Mouse (Mus musculus) midbrain, embryonic 14.5 days (tissue): Measurements from ENCODE around the gene Gnb1l. TPM values are rescaled to one million over a fixed set of nuclear protein-coding genes. Genes with fewer than 3 reads are reported as not detected.
"Not testable (repeated sequence)": the region's sequence is repeated elsewhere in the genome, so short reads cannot be mapped to it uniquely, and the experiment has no call there.

Experiments
- ATAC-seq: fragments of 200-750 bp; cut with Nextera tagmentation; 2 replicates; pipeline ENCODE4 v1.8.0; 2017; ENCODE audit warnings: moderate number of reproducible peaks, moderate library complexity; ENCODE audit not compliant: low FRiP score, low TSS enrichment
- DNase-seq: peaks from one replicate; pipeline ENCODE4 v3.0.0-alpha.2; 2015
- H3K27ac ChIP-seq: fragments of 300-500 bp; sonication (generic); replicated peaks from 2 replicates; pipeline ENCODE4 v1.5.1; 2014; ENCODE audit warnings: mild to moderate bottlenecking, low read depth, low read length, moderate library complexity
- H3K27me3 ChIP-seq: fragments of 300-500 bp; sonication (generic); 2 replicates; pipeline ENCODE4 v1.6.1; 2014; ENCODE audit warnings: low read length, control low read depth, mixed read lengths; ENCODE audit not compliant: control insufficient read depth, insufficient read depth
- H3K36me3 ChIP-seq: fragments of 300-500 bp; sonication (generic); 2 replicates; pipeline ENCODE4 v1.6.1; 2014; ENCODE audit warnings: low read length, control low read depth; ENCODE audit not compliant: control insufficient read depth, insufficient read depth
- H3K4me1 ChIP-seq: fragments of 300-500 bp; sonication (generic); 2 replicates; pipeline ENCODE4 v1.6.1; 2014; ENCODE audit warnings: mild to moderate bottlenecking, antibody characterized with exemption, low read length, control low read depth; ENCODE audit not compliant: control insufficient read depth, insufficient read depth
- H3K4me2 ChIP-seq: fragments of 300-500 bp; sonication (generic); 2 replicates; pipeline ENCODE4 v1.6.1; 2014; ENCODE audit warnings: mild to moderate bottlenecking, low read length, moderate library complexity
- H3K4me3 ChIP-seq: fragments of 300-500 bp; sonication (generic); replicated peaks from 2 replicates; pipeline ENCODE4 v1.5.1; 2014; ENCODE audit warnings: low read depth, low read length
- H3K9ac ChIP-seq: fragments of 300-500 bp; sonication (generic); replicated peaks from 2 replicates; pipeline ENCODE4 v1.6.1; 2014; ENCODE audit warnings: mild to moderate bottlenecking, low read length, moderate library complexity
- H3K9me3 ChIP-seq: fragments of 300-500 bp; sonication (generic); 2 replicates; pipeline ENCODE4 v1.6.1; 2016; ENCODE audit warnings: low read length, control low read depth, mixed read lengths; ENCODE audit not compliant: control insufficient read depth
- WGBS: fragments of 180-500 bp; shearing (Covaris S2); extraction: QIAGEN DNeasy Blood & Tissue Kit; methylation state at CpG from one replicate; pipeline ENCODE4 v1.1.7; 2014; 5-methylcytosine and 5-hydroxymethylcytosine counted together
- polyA plus RNA-seq: library from polyadenylated mRNA; unstranded; fragments of >200 nt; fragmentation: Nextera tagmentation; extraction: Ambion mirVana; gene quantifications from 2 replicates; pipeline ENCODE4 v1.2.1, GENCODE M21; 2014

Gene Gnb1l
- polyA plus RNA-seq, 1 experiment from 2014 or later, result 14.8 TPM

DNA sequence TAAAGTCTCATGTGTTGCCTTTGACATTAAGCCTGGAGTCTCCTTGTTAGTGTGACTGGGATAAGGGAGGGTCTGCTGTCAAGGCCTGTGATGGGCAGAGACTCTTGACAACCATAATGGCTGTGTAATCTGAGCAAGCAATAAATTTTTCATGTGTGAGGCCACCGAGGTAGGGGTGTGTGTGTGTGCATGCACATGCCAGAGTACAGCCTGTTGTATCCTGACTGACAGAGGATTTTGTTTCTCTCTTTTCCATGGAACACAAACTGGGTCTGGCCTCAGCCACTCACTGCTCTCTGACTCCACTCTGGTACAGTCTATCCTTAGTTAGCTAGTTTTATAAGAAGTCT, 8.7 kb downstream of the Gnb1l start:
- Histone ChIP-seq H3K36me3 (peaks cover 5% of the 10 kb centered on the region; the same call in 1 of the 2 replicates), H3K4me2 (no peak overlapping the region), H3K27ac (no peak overlapping the region), H3K9me3 (no peaks in the 10 kb centered on the region), H3K4me3 (no peak overlapping the region), H3K4me1 (no peaks in the 10 kb centered on the region), H3K27me3 (no peaks in the 10 kb centered on the region), H3K9ac (no peak overlapping the region)
- 50% methylated on average over 1 of the region's 1 CpGs for WGBS
- ATAC-seq, result no peak
- no peak for DNase-seq

DNA sequence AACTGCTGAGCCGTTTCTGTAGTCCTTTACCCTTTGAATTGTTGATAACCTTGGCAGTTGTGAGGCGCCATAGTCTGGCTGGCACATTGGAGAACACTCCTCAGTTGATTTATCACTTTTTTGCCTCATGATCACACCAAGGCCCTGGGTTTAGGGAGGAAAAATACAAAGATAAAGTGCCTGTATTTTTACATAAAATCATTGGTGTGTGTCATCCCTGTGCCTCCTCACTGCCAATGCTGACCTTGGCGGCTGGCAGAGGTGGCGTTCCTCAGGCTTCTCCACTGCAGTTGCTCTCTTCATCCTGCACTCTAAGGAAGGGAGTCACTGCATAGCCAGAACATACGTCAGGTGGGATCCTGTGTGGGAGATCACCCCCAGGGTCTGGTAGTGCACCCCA, 13.2 kb downstream of the Gnb1l start:
- ATAC-seq (no peak), DNase-seq (no peak)
- no peaks in the 10 kb centered on the region for H3K9me3 ChIP-seq
- no peak overlapping the region for H3K4me2 ChIP-seq
- no peak overlapping the region for H3K9ac ChIP-seq
- no peaks in the 10 kb centered on the region for H3K4me1 ChIP-seq
- 84% methylated on average over 5 of the region's 5 CpGs for WGBS
- H3K27me3 ChIP-seq, result no peaks in the 10 kb centered on the region
- H3K27ac ChIP-seq, result no peak overlapping the region
- no peak overlapping the region for H3K4me3 ChIP-seq
- H3K36me3 ChIP-seq, result no peaks in the 10 kb centered on the region

DNA sequence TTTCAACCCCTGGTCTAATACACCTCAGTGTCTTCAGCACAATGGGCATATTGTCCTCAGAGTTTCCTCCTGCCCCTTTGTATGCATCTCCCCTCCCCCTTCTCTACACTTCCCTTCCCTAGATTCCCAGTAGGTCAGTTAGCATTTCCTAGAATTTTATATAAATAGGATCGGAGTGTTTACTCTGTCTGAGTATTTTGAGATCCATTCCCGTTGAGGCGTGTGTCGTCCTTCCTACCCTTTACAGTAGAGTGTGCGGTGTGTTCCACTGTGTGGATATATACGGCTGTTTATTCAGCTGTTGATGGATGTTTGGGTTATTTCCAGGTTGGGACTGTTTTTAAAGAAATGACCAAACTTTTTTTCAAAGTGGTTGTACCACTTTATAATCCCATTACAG, 15.0 kb downstream of the Gnb1l start:
- H3K4me1 ChIP-seq, result no peaks in the 10 kb centered on the region
- no peaks in the 10 kb centered on the region for H3K9me3 ChIP-seq
- no peak overlapping the region for H3K4me2 ChIP-seq
- no peak overlapping the region for H3K9ac ChIP-seq
- DNase-seq (no peak), ATAC-seq (no peak)
- H3K27me3 ChIP-seq, result no peaks in the 10 kb centered on the region
- 85% methylated on average over 6 of the region's 6 CpGs for WGBS
- H3K4me3 ChIP-seq, result no peak overlapping the region
- no peaks in the 10 kb centered on the region for H3K36me3 ChIP-seq
- no peak overlapping the region for H3K27ac ChIP-seq

DNA sequence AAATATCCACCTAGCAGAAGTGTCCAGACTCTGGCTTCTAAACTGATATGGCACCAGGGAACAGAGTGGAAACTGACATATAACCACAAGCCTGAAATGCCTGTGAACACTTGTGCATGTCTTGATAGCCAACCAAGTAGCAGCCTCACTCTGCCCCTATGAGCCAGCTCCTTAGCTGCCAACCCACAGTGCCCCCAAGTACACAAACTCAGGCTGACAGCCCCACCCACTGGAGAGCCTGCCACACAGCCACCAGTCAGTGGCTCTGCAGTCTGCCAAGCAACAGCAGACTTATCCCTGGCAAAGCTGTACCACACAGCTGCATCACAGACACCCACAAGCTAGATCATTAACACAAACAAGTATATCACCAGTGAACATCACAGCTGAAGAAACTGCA, 19.6 kb downstream of the Gnb1l start:
- no peak for DNase-seq
- no peaks in the 10 kb centered on the region for H3K9me3 ChIP-seq
- H3K27ac ChIP-seq, result no peak overlapping the region
- no peaks in the 10 kb centered on the region for H3K4me1 ChIP-seq
- no peaks in the 10 kb centered on the region for H3K27me3 ChIP-seq
- ATAC-seq, result no peak
- no peak overlapping the region for H3K9ac ChIP-seq
- no peak overlapping the region for H3K4me3 ChIP-seq
- no peak overlapping the region for H3K4me2 ChIP-seq
- no peaks in the 10 kb centered on the region for H3K36me3 ChIP-seq

GRCm38 (mm10) chr16:18523563-18524245, 25.2 kb downstream of the Gnb1l start:
- no peaks in the 10 kb centered on the region for H3K27me3 ChIP-seq
- no peaks in the 10 kb centered on the region for H3K9me3 ChIP-seq
- DNase-seq (no peak), ATAC-seq (no peak)
- H3K4me2 ChIP-seq, result no peak overlapping the region
- H3K27ac ChIP-seq, result no peak overlapping the region
- no peak overlapping the region for H3K9ac ChIP-seq
- H3K4me1 ChIP-seq, result no peaks in the 10 kb centered on the region
- no peaks in the 10 kb centered on the region for H3K36me3 ChIP-seq
- 96% methylated on average over 8 of the region's 8 CpGs for WGBS
- H3K4me3 ChIP-seq, result no peak overlapping the region

DNA sequence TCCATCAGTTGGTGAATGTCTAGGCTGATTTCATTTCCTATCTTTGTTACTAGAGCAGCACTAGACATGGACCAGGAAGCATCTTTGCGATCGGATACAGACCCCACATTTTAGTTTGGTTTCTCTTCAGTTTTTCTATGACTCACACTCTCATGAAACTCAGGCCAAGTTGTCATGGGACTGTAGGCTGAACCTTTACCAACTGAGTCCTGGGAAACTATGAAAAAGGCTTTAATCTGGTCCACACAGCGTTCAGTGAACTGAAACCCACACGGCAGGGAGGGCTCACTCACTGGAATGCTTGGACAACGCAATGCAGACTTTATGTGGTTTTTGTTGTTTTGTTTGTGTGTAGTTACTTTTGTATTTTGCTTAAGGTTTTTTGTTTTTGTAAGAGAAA, 30.1 kb downstream of the Gnb1l start:
- no peaks in the 10 kb centered on the region for H3K4me1 ChIP-seq
- no peak overlapping the region for H3K9ac ChIP-seq
- no peak overlapping the region for H3K4me3 ChIP-seq
- WGBS, result 72% methylated on average over 5 of the region's 5 CpGs
- no peak overlapping the region for H3K4me2 ChIP-seq
- H3K9me3 ChIP-seq, result no peaks in the 10 kb centered on the region
- DNase-seq, result no peak
- no peaks in the 10 kb centered on the region for H3K36me3 ChIP-seq
- no peak overlapping the region for H3K27ac ChIP-seq
- H3K27me3 ChIP-seq, result no peaks in the 10 kb centered on the region
- no peak for ATAC-seq

GRCm38 (mm10) chr16:18533061-18533460, 34.5 kb downstream of the Gnb1l start:
- not testable (repeated sequence) for DNase-seq, H3K4me1 ChIP-seq, H3K9me3 ChIP-seq, H3K9ac ChIP-seq, H3K4me2 ChIP-seq, H3K27me3 ChIP-seq, H3K27ac ChIP-seq, H3K4me3 ChIP-seq, H3K36me3 ChIP-seq
- ATAC-seq, result peak; percentile 93; the same call in 1 of the 2 replicates
- WGBS, result 93% methylated on average over 7 of the region's 7 CpGs

GRCm38 (mm10) chr16:18537407-18537990, 39.0 kb downstream of the Gnb1l start:
- H3K36me3 ChIP-seq, result no peaks in the 10 kb centered on the region
- no peak for ATAC-seq
- 92% methylated on average over 3 of the region's 3 CpGs for WGBS
- H3K27me3 ChIP-seq, result no peaks in the 10 kb centered on the region
- H3K4me3 ChIP-seq, result no peak overlapping the region
- H3K9ac ChIP-seq, result no peak overlapping the region
- no peak overlapping the region for H3K4me2 ChIP-seq
- no peak overlapping the region for H3K27ac ChIP-seq
- H3K4me1 ChIP-seq, result no peaks in the 10 kb centered on the region
- no peak for DNase-seq
- H3K9me3 ChIP-seq, result no peaks in the 10 kb centered on the region

DNA sequence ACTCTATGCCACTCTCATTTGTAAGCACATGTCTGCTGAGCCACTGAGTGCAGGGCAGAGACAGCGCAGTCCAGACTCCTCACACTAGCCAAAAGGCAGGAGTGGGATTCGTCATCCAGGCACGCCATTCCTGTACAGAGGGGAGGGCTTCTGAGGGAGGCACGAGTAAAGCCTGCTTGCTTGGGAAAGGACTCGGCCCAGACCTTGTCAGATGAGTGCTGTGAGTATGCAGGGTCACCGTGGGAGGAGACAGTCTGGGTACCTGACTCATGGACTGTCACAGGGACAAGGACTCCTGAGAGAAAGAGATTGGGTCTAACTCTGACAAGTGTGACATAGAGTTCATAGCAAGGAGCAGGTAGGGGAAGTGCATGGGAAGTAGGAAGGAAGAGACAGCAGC, 40.8 kb downstream of the Gnb1l start:
- no peaks in the 10 kb centered on the region for H3K4me1 ChIP-seq
- ATAC-seq, result no peak
- no peaks in the 10 kb centered on the region for H3K27me3 ChIP-seq
- H3K9ac ChIP-seq, result no peak overlapping the region
- no peak overlapping the region for H3K27ac ChIP-seq
- no peaks in the 10 kb centered on the region for H3K9me3 ChIP-seq
- 81% methylated on average over 6 of the region's 6 CpGs for WGBS
- H3K4me2 ChIP-seq, result no peak overlapping the region
- H3K4me3 ChIP-seq, result no peak overlapping the region
- no peak for DNase-seq
- no peaks in the 10 kb centered on the region for H3K36me3 ChIP-seq
